Mouse (Mus musculus) E14TG2a.4 (cell line): ENCODE measurements around the gene Magi2.
A peak's percentile ranks its signal among the peaks of the same experiment; 100 is the strongest.

ENCODE experiments used
- H3K27me3 ChIP-seq: 2 replicates; pipeline ENCODE4 v1.6.1; 2014; ENCODE audit warnings: low read length, control low read depth; ENCODE audit not compliant: insufficient read depth
- H3K36me3 ChIP-seq: 2 replicates; pipeline ENCODE4 v1.6.1; 2014; ENCODE audit warnings: low read length, control low read depth; ENCODE audit not compliant: insufficient read depth
- H3K4me1 ChIP-seq: replicated peaks from 2 replicates; pipeline ENCODE4 v1.6.1; 2014; ENCODE audit warnings: low read depth, low read length, control low read depth
- H3K4me3 ChIP-seq: replicated peaks from 2 replicates; pipeline ENCODE4 v1.5.1; 2014; ENCODE audit warnings: mild to moderate bottlenecking, low read length
- H3K9me3 ChIP-seq: 2 replicates; pipeline ENCODE4 v1.6.1; 2014; ENCODE audit warnings: low read length, control low read depth
- CTCF ChIP-seq: conservative IDR thresholded peaks from 2 replicates; pipeline ENCODE4 v1.5.1; 2014; ENCODE audit warnings: low read length
- NANOG ChIP-seq: IDR thresholded peaks from 2 replicates; pipeline ENCODE4 v1.6.1; 2014; ENCODE audit warnings: borderline replicate concordance, low read length, mixed read lengths
- POU5F1 ChIP-seq: IDR thresholded peaks from 2 replicates; pipeline ENCODE4 v1.6.1; 2014; ENCODE audit warnings: low read length, borderline replicate concordance

Magi2 gene

GRCm38 (mm10) chr5:20675163-20675665 is 1448.4 kb downstream of the Magi2 start:
- TF ChIP-seq CTCF (no peak), NANOG (no peak)
- Histone ChIP-seq H3K9me3 (no peaks in the 10 kb centered on the region), H3K4me3 (no peak overlapping the region), H3K36me3 (no peaks in the 10 kb centered on the region), H3K4me1 (peaks cover 67% of the 10 kb centered on the region), H3K27me3 (no peaks in the 10 kb centered on the region)

- Histone ChIP-seq H3K4me1 (peaks cover 75% of the 10 kb centered on the region), H3K4me3 (peak overlapping the region; percentile 14; the same call in 1 of the 2 replicates), H3K27me3 (no peaks in the 10 kb centered on the region), H3K36me3 (no peaks in the 10 kb centered on the region), H3K9me3 (no peaks in the 10 kb centered on the region)
- TF ChIP-seq POU5F1 (no peak), CTCF (no peak), NANOG (peak; percentile 37; the same call in 1 of the 2 replicates)
These were observed 1449.5 kb downstream of the Magi2 start for GRCm38 (mm10) chr5:20676193-20676871.

- Histone ChIP-seq H3K9me3 (no peaks in the 10 kb centered on the region), H3K4me3 (peak overlapping the region; percentile 14; the same call in 1 of the 2 replicates), H3K4me1 (peaks cover 81% of the 10 kb centered on the region), H3K36me3 (no peaks in the 10 kb centered on the region), H3K27me3 (no peaks in the 10 kb centered on the region)
- TF ChIP-seq NANOG, result peak; percentile 46; the same call in 1 of the 2 replicates
- no peak for TF ChIP-seq POU5F1
These were observed 1450.4 kb downstream of the Magi2 start for GRCm38 (mm10) chr5:20677246-20677645.

- no peaks in the 10 kb centered on the region for H3K36me3 ChIP-seq
- TF ChIP-seq NANOG (peak; percentile 80), CTCF (no peak), POU5F1 (no peak)
- peaks cover 81% of the 10 kb centered on the region for H3K4me1 ChIP-seq
These were observed 1451.7 kb downstream of the Magi2 start for GRCm38 (mm10) chr5:20678573-20678972.

GRCm38 (mm10) chr5:20679920-20680319 is 1453.1 kb downstream of the Magi2 start:
- H3K4me3 ChIP-seq, result no peak overlapping the region
- peaks cover 71% of the 10 kb centered on the region for H3K4me1 ChIP-seq
- TF ChIP-seq NANOG (no peak), CTCF (no peak), POU5F1 (no peak)
- no peaks in the 10 kb centered on the region for H3K9me3 ChIP-seq
- no peaks in the 10 kb centered on the region for H3K36me3 ChIP-seq
- H3K27me3 ChIP-seq, result no peaks in the 10 kb centered on the region

More at GRCm38 (mm10) chr5:20678573-20678972, 1451.7 kb downstream of the Magi2 start:
- H3K4me3 ChIP-seq, result no peak overlapping the region
- H3K9me3 ChIP-seq, result no peaks in the 10 kb centered on the region
- no peaks in the 10 kb centered on the region for H3K27me3 ChIP-seq

GRCm38 (mm10) chr5:20680833-20681530 is 1454.1 kb downstream of the Magi2 start:
- Histone ChIP-seq H3K36me3 (no peaks in the 10 kb centered on the region), H3K27me3 (no peaks in the 10 kb centered on the region), H3K9me3 (peaks cover 4% of the 10 kb centered on the region), H3K4me3 (no peak overlapping the region), H3K4me1 (peaks cover 60% of the 10 kb centered on the region)
- TF ChIP-seq CTCF, result no peak
- TF ChIP-seq NANOG, result no peak
- TF ChIP-seq POU5F1, result no peak

- peaks cover 7% of the 10 kb centered on the region for H3K9me3 ChIP-seq
- H3K27me3 ChIP-seq, result no peaks in the 10 kb centered on the region
- H3K36me3 ChIP-seq, result no peaks in the 10 kb centered on the region
- no peak overlapping the region for H3K4me3 ChIP-seq
- peaks cover 53% of the 10 kb centered on the region for H3K4me1 ChIP-seq
- TF ChIP-seq CTCF (no peak), NANOG (no peak), POU5F1 (no peak)
These were observed 1454.8 kb downstream of the Magi2 start for GRCm38 (mm10) chr5:20681660-20682059.

GRCm38 (mm10) chr5:20682208-20682607 is 1455.4 kb downstream of the Magi2 start:
- Histone ChIP-seq H3K36me3 (no peaks in the 10 kb centered on the region), H3K27me3 (no peaks in the 10 kb centered on the region), H3K4me3 (no peak overlapping the region)

More at GRCm38 (mm10) chr5:20682208-20682607, 1455.4 kb downstream of the Magi2 start:
- Histone ChIP-seq H3K9me3 (peaks cover 12% of the 10 kb centered on the region), H3K4me1 (peaks cover 48% of the 10 kb centered on the region)
- TF ChIP-seq CTCF (no peak), NANOG (no peak), POU5F1 (no peak)
